34 mouse cellular contexts compared by ENCODE assay signal in genomic region chr10:4738311-4738710, GRCm38 (mm10).
"Had no signal": no experiment of that assay in that cellular context is flagged by ENCODE, and none has a peak within 500 bp of the region (broad histone marks: within the 10 kb centered on the region; RNA-seq: fewer than 3 reads in every experiment).

No protein-coding gene starts in this region.

- H3K9ac ChIP-seq: heart, embryonic 12.5 days; heart, embryonic 13.5 days; heart, embryonic 15.5 days; hindbrain, embryonic 12.5 days; hindbrain, embryonic 13.5 days; hindbrain, embryonic 14.5 days; hindbrain, embryonic 15.5 days; intestine, embryonic 15.5 days; kidney, embryonic 15.5 days had no signal

- H3K27me3 ChIP-seq: heart, embryonic 12.5 days; heart, embryonic 13.5 days; heart, embryonic 15.5 days; hindbrain, embryonic 12.5 days; hindbrain, embryonic 13.5 days; hindbrain, embryonic 15.5 days; intestine, embryonic 15.5 days; kidney, embryonic 15.5 days had no signal

- ATAC-seq: hindbrain, embryonic 16.5 days; hindbrain, postnatal 0 days; inflammation-experienced regulatory T-cells, adult 6 months; intestine, embryonic 15.5 days; intestine, embryonic 16.5 days; intestine, postnatal 0 days had no signal

- H3K27ac ChIP-seq: heart, embryonic 13.5 days; heart, embryonic 15.5 days; hindbrain, embryonic 10.5 days; hindbrain, embryonic 12.5 days; hindbrain, embryonic 13.5 days; hindbrain, embryonic 14.5 days; hindbrain, embryonic 15.5 days; hindbrain, postnatal 0 days; intestine, embryonic 15.5 days; kidney, embryonic 15.5 days; kidney, postnatal 0 days; layer of hippocampus, adult 2 months; left cerebral cortex, adult 2 months had no signal

- H3K4me3 ChIP-seq: heart, embryonic 12.5 days; heart, embryonic 13.5 days; heart, embryonic 15.5 days; hindbrain, embryonic 10.5 days; hindbrain, embryonic 12.5 days; hindbrain, embryonic 13.5 days; hindbrain, embryonic 15.5 days; intestine, embryonic 15.5 days; kidney, embryonic 15.5 days; layer of hippocampus, adult 2 months; left cerebral cortex, adult 2 months had no signal

- H3K4me2 ChIP-seq: heart, embryonic 12.5 days; heart, embryonic 13.5 days; heart, embryonic 15.5 days; hindbrain, embryonic 12.5 days; hindbrain, embryonic 13.5 days; hindbrain, embryonic 14.5 days; hindbrain, embryonic 15.5 days; intestine, embryonic 15.5 days; kidney, embryonic 15.5 days had no signal

- H3K4me1 ChIP-seq: heart, embryonic 12.5 days; heart, embryonic 13.5 days; heart, embryonic 15.5 days; hindbrain, embryonic 10.5 days; hindbrain, embryonic 12.5 days; hindbrain, embryonic 13.5 days; hindbrain, embryonic 15.5 days; intestine, embryonic 15.5 days; kidney, embryonic 15.5 days had no signal

- H3K36me3 ChIP-seq: heart, embryonic 12.5 days; heart, embryonic 13.5 days; heart, embryonic 15.5 days; hindbrain, embryonic 10.5 days; hindbrain, embryonic 12.5 days; hindbrain, embryonic 13.5 days; hindbrain, embryonic 15.5 days; intestine, embryonic 15.5 days; kidney, embryonic 15.5 days had no signal

- H3K9me3 ChIP-seq: heart, embryonic 12.5 days; heart, embryonic 13.5 days; heart, embryonic 15.5 days; hindbrain, embryonic 10.5 days; hindbrain, embryonic 12.5 days; hindbrain, embryonic 13.5 days; hindbrain, embryonic 15.5 days; intestine, embryonic 15.5 days; kidney, embryonic 15.5 days had no signal

- DNase-seq: heart, postnatal 10 days; heart, postnatal 14 days; heart, postnatal 36 days; heart, postnatal 4 days; kidney, adult 11 months; kidney, adult 18-20 months; kidney, adult 2 months; kidney, adult 8-10 months; kidney, adult 9 months; kidney, postnatal 10 days; kidney, postnatal 14 days; kidney, postnatal 25 days; kidney, postnatal 36 days; kidney, postnatal 4 days; layer of hippocampus, adult 9-11 months; layer of hippocampus, postnatal 36 days had no signal
